Mouse (Mus musculus) thymus, adult 2 months (tissue): Measurements from ENCODE around the gene Olfr1135. TPM values are rescaled to one million over a fixed set of nuclear protein-coding genes. Genes with fewer than 3 reads are reported as not detected.

ENCODE experiments used
- DNase-seq: peaks from one replicate; pipeline ENCODE4 v3.0.0; 2021
- H3K27ac ChIP-seq: fragments of 200-500 bp; 2 replicates; pipeline ENCODE4 v1.5.1; 2012; ENCODE audit warnings: low read length, control low read depth; ENCODE audit not compliant: control insufficient read depth, insufficient read depth
- H3K27me3 ChIP-seq: fragments of 200-500 bp; 2 replicates; pipeline ENCODE4 v1.6.1; 2012; ENCODE audit warnings: mild to moderate bottlenecking, low read length, moderate library complexity, mixed read lengths; ENCODE audit not compliant: control insufficient read depth, insufficient read depth
- H3K36me3 ChIP-seq: fragments of 200-500 bp; 2 replicates; pipeline ENCODE4 v1.6.1; 2012; ENCODE audit warnings: mild to moderate bottlenecking, low read length, moderate library complexity; ENCODE audit not compliant: control insufficient read depth, insufficient read depth
- H3K4me1 ChIP-seq: fragments of 200-500 bp; replicated peaks from 2 replicates; pipeline ENCODE4 v1.6.1; 2012; ENCODE audit warnings: low read length; ENCODE audit not compliant: control insufficient read depth, insufficient read depth
- H3K4me3 ChIP-seq: fragments of 200-500 bp; 2 replicates; pipeline ENCODE4 v1.5.1; 2012; ENCODE audit warnings: mild to moderate bottlenecking, low read length, control low read depth, moderate library complexity; ENCODE audit not compliant: control insufficient read depth, insufficient read depth
- CTCF ChIP-seq: fragments of 200-500 bp; IDR thresholded peaks from 2 replicates; pipeline ENCODE4 v1.5.1; 2012; ENCODE audit warnings: mild to moderate bottlenecking, control low read depth, low read length, moderate library complexity, borderline replicate concordance; ENCODE audit not compliant: control insufficient read depth, poor library complexity, insufficient read depth; ENCODE audit errors: extremely low read depth
- POLR2A ChIP-seq: fragments of 200-500 bp; IDR thresholded peaks from 2 replicates; pipeline ENCODE4 v1.6.1; 2012; ENCODE audit warnings: mild to moderate bottlenecking, low read length, control low read depth, moderate library complexity; ENCODE audit not compliant: control insufficient read depth, poor library complexity, insufficient read depth; ENCODE audit errors: extremely low read depth
- WGBS: fragments of 180-500 bp; shearing (Covaris S2); methylation state at CpG from one replicate; pipeline ENCODE4 v1.1.7; 2018; 5-methylcytosine and 5-hydroxymethylcytosine counted together
- polyA plus RNA-seq: library from polyadenylated mRNA; depleted of rRNA; stranded (reverse); fragments of >200 nt; gene quantifications from 2 replicates; pipeline ENCODE4 v1.2.3, GENCODE M21; 2012; rRNA removed

Olfr1135 gene
- not detected in 2 replicates for polyA plus RNA-seq

GRCm38 (mm10) chr2:87673564-87673963 is at the start of gene Olfr1135:
TSS of gene Olfr1135 (minus strand) at chr2:87673664.
- no peaks in the 10 kb centered on the region for H3K36me3 ChIP-seq
- no peak for DNase-seq
- H3K27ac ChIP-seq = no peak within 1 kb of the TSS
- 8% methylated on average over 1 of the region's 1 CpGs for WGBS
- H3K4me1 ChIP-seq = no peaks in the 10 kb centered on the region
- no peak for TF ChIP-seq POLR2A
- no peak for TF ChIP-seq CTCF
- no peak within 1 kb of the TSS for H3K4me3 ChIP-seq
- no peaks in the 10 kb centered on the region for H3K27me3 ChIP-seq

DNA sequence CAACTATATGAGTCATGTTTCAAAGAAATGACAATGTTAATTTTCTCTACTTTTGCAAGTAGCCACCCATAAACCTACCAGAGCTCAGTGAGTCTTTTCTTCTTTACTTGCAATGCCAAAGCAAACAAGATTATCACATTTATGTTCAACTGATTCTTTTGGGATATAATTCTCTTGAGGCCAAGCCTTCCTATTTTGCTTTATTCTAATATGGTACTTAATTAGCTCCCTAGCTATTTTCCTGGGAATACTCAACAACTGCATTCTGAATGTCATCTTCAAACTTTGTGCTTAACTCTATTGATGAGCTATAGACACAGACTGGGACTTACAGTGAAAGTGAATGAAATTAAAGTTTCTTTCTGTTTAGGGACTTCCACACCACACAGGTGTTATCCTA is 39.6 kb upstream of the Olfr1135 start, which contains the start of gene Olfr1137:
Olfr1137 (minus strand) TSS at position 101 of the 400 bp plus-strand sequence.
- Histone ChIP-seq H3K4me1 (no peaks in the 10 kb centered on the region), H3K27ac (no peak within 1 kb of the TSS), H3K4me3 (no peak within 1 kb of the TSS), H3K36me3 (no peaks in the 10 kb centered on the region), H3K27me3 (no peaks in the 10 kb centered on the region)
- TF ChIP-seq POLR2A (no peak), CTCF (no peak)
- DNase-seq = no peak

- TF ChIP-seq POLR2A (no peak), CTCF (no peak)
These were observed 20.4 kb upstream of the Olfr1135 start, which contains the start of gene Olfr1136 for GRCm38 (mm10) chr2:87693847-87694246. TSS of gene Olfr1136 (minus strand) at chr2:87693947.

DNA sequence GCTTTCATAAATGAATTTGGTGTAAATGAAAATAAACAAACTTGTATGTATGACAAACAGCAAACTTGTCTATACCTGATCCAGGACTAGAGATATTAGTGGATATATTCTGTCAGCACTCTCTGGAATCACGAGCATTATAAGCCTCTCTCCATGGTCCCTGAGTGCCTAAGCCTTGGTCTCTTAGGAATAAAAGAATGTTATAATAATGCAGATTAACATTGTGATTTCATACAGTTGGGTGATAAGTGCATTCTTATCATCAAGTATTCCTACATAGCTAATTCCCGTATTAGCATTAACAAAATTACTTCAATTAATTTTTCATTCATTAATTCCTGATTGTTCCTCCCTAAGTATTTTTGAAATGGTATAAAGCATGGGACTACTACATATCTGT is 15.1 kb downstream of the Olfr1135 start, which contains the start of gene Olfr1134:
Olfr1134 (minus strand) TSS at position 101 of the 400 bp plus-strand sequence.
- Histone ChIP-seq H3K36me3 (no peaks in the 10 kb centered on the region), H3K27me3 (no peaks in the 10 kb centered on the region), H3K27ac (no peak within 1 kb of the TSS), H3K4me3 (no peak within 1 kb of the TSS), H3K4me1 (no peaks in the 10 kb centered on the region)
- no peak for DNase-seq
- 88% methylated on average over 2 of the region's 2 CpGs for WGBS
- no peak for TF ChIP-seq POLR2A
- no peak for TF ChIP-seq CTCF

More at GRCm38 (mm10) chr2:87693847-87694246, 20.4 kb upstream of the Olfr1135 start, which contains the start of gene Olfr1136:
- no peak within 1 kb of the TSS for H3K27ac ChIP-seq
- no peak within 1 kb of the TSS for H3K4me3 ChIP-seq
- no peaks in the 10 kb centered on the region for H3K36me3 ChIP-seq
- no peaks in the 10 kb centered on the region for H3K27me3 ChIP-seq
- H3K4me1 ChIP-seq = no peaks in the 10 kb centered on the region
- DNase-seq = no peak

GRCm38 (mm10) chr2:87647274-87647673 is 26.2 kb downstream of the Olfr1135 start, which contains the start of gene Olfr1133:
TSS of gene Olfr1133 (minus strand) at chr2:87647374.
- H3K4me1 ChIP-seq = no peaks in the 10 kb centered on the region
- TF ChIP-seq CTCF = no peak
- TF ChIP-seq POLR2A = no peak
- H3K27me3 ChIP-seq = no peaks in the 10 kb centered on the region
- no peak for DNase-seq
- no peak within 1 kb of the TSS for H3K27ac ChIP-seq
- no peak within 1 kb of the TSS for H3K4me3 ChIP-seq
- no peaks in the 10 kb centered on the region for H3K36me3 ChIP-seq

- no peak for DNase-seq
- Histone ChIP-seq H3K27me3 (no peaks in the 10 kb centered on the region), H3K4me3 (no peak overlapping the region), H3K4me1 (no peaks in the 10 kb centered on the region), H3K27ac (no peak overlapping the region), H3K36me3 (no peaks in the 10 kb centered on the region)
- TF ChIP-seq POLR2A = no peak
- TF ChIP-seq CTCF = no peak
These were observed 31.0 kb downstream of the Olfr1135 start for GRCm38 (mm10) chr2:87642441-87642840.

GRCm38 (mm10) chr2:87637435-87637834 is 36.0 kb downstream of the Olfr1135 start, which contains the start of gene Olfr1132:
TSS of gene Olfr1132 (minus strand) at chr2:87637535.
- H3K27me3 ChIP-seq = no peaks in the 10 kb centered on the region
- DNase-seq = no peak
- TF ChIP-seq POLR2A (no peak), CTCF (no peak)
- H3K4me3 ChIP-seq = no peak within 1 kb of the TSS
- H3K4me1 ChIP-seq = no peaks in the 10 kb centered on the region
- H3K27ac ChIP-seq = no peak within 1 kb of the TSS
- H3K36me3 ChIP-seq = no peaks in the 10 kb centered on the region
